Mouse (Mus musculus): ENCODE results near the gene Polr1e. TPM values are rescaled to one million over a fixed set of nuclear protein-coding genes. Genes with fewer than 3 reads are reported as not detected.
"Not testable (repeated sequence)": the region's sequence is repeated elsewhere in the genome, so short reads cannot be mapped to it uniquely, and the experiment has no call there.

The Polr1e gene
- polyA plus RNA-seq, 1 experiment from 2014 or later, result 43.6 TPM

GRCm38 (mm10) chr4:45073544-45073943 lies 55.2 kb downstream of the Polr1e start:
- Histone ChIP-seq H3K27me3 (ENCODE audit: control insufficient read depth, insufficient read depth, low read length) (no peaks in the 10 kb centered on the region), H3K9me3 (replicated peaks; ENCODE audit: control insufficient read depth, low read length) (no peaks in the 10 kb centered on the region), H3K36me3 (ENCODE audit: control insufficient read depth, insufficient read depth, low read length) (no peaks in the 10 kb centered on the region), H3K27ac (ENCODE audit: low read depth, low read length) (no peak overlapping the region), H3K4me1 (ENCODE audit: control insufficient read depth, insufficient read depth, low read length) (no peaks in the 10 kb centered on the region), H3K4me2 (no peak overlapping the region), H3K4me3 (ENCODE audit: low read depth, low read length) (no peak overlapping the region), H3K9ac (ENCODE audit: low read depth, low read length) (no peak overlapping the region)
- 59% methylated on average over 6 of the region's 6 CpGs for WGBS (ENCODE audit: insufficient replicate concordance)
- no peak for ATAC-seq (replicated peaks; ENCODE audit: insufficient number of reproducible peaks, low FRiP score, low TSS enrichment)

DNA sequence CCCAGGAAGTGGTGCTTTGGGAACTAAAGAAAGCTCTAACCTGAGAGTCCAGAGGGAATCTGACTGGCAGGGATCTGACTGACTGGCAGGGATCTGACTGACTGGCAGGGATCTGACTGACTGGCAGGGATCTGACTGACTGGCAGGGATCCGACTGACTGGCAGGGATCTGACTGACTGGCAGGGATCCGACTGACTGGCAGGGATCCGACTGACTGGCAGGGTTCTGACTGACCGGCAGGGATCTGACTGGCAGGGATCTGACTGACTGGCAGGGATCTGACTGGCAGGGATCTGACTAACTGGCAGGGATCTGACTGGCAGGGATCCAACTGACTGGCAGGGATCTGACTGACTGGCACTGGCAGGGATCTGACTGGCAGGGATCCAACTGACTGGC lies 62.7 kb downstream of the Polr1e start:
- 83% methylated on average over 4 of the region's 4 CpGs for WGBS (ENCODE audit: insufficient replicate concordance)
- not testable (repeated sequence) for H3K4me2 ChIP-seq; H3K4me3 ChIP-seq (ENCODE audit: low read depth, low read length); H3K27me3 ChIP-seq (ENCODE audit: control insufficient read depth, insufficient read depth, low read length); H3K4me1 ChIP-seq (ENCODE audit: control insufficient read depth, insufficient read depth, low read length); H3K9ac ChIP-seq (ENCODE audit: low read depth, low read length); H3K27ac ChIP-seq (ENCODE audit: low read depth, low read length); H3K36me3 ChIP-seq (ENCODE audit: control insufficient read depth, insufficient read depth, low read length); ATAC-seq (replicated peaks; ENCODE audit: insufficient number of reproducible peaks, low FRiP score, low TSS enrichment); H3K9me3 ChIP-seq (replicated peaks; ENCODE audit: control insufficient read depth, low read length)

GRCm38 (mm10) chr4:45082951-45083350 lies 64.6 kb downstream of the Polr1e start:
- peaks cover 6% of the 10 kb centered on the region for H3K4me1 ChIP-seq (ENCODE audit: control insufficient read depth, insufficient read depth, low read length)
- no peaks in the 10 kb centered on the region for H3K27me3 ChIP-seq (ENCODE audit: control insufficient read depth, insufficient read depth, low read length)
- 0 out of 2 replicates have a peak overlapping the region, but pooled peaks have one; percentile 7 for H3K27ac ChIP-seq (ENCODE audit: low read depth, low read length)
- no peaks in the 10 kb centered on the region for H3K9me3 ChIP-seq (replicated peaks; ENCODE audit: control insufficient read depth, low read length)
- H3K36me3 ChIP-seq (ENCODE audit: control insufficient read depth, insufficient read depth, low read length), result no peaks in the 10 kb centered on the region
- ATAC-seq (replicated peaks; ENCODE audit: insufficient number of reproducible peaks, low FRiP score, low TSS enrichment), result no peak
- peak overlapping the region; percentile 89 for H3K4me2 ChIP-seq
- peak overlapping the region; percentile 15; the same call in 1 of the 2 replicates for H3K4me3 ChIP-seq (ENCODE audit: low read depth, low read length)
- 71% methylated on average over 9 of the region's 9 CpGs for WGBS (ENCODE audit: insufficient replicate concordance)
- H3K9ac ChIP-seq (ENCODE audit: low read depth, low read length), result no peak overlapping the region

- peak overlapping the region; percentile 95 for H3K9ac ChIP-seq (ENCODE audit: low read depth, low read length)
- WGBS (ENCODE audit: insufficient replicate concordance), result under 1% methylated on average over 8 of the region's 8 CpGs
- peaks cover 6% of the 10 kb centered on the region for H3K4me1 ChIP-seq (ENCODE audit: control insufficient read depth, insufficient read depth, low read length)
- peak overlapping the region; percentile 89 for H3K4me2 ChIP-seq
- no peaks in the 10 kb centered on the region for H3K36me3 ChIP-seq (ENCODE audit: control insufficient read depth, insufficient read depth, low read length)
- H3K4me3 ChIP-seq (ENCODE audit: low read depth, low read length), result peak overlapping the region; percentile 94
- no peaks in the 10 kb centered on the region for H3K27me3 ChIP-seq (ENCODE audit: control insufficient read depth, insufficient read depth, low read length)
- no peak overlapping the region for H3K27ac ChIP-seq (ENCODE audit: low read depth, low read length)
- no peaks in the 10 kb centered on the region for H3K9me3 ChIP-seq (replicated peaks; ENCODE audit: control insufficient read depth, low read length)
- no peak for ATAC-seq (replicated peaks; ENCODE audit: insufficient number of reproducible peaks, low FRiP score, low TSS enrichment)
Observed at GRCm38 (mm10) chr4:45083487-45083886, 65.1 kb downstream of the Polr1e start.

GRCm38 (mm10) chr4:45084021-45084894 lies 65.9 kb downstream of the Polr1e start, which contains the start of gene Fbxo10:
TSS of gene Fbxo10 (minus strand) at chr4:45084604.
- peak within 1 kb of the TSS; percentile 94 for H3K4me3 ChIP-seq (ENCODE audit: low read depth, low read length)
- no peaks in the 10 kb centered on the region for H3K27me3 ChIP-seq (ENCODE audit: control insufficient read depth, insufficient read depth, low read length)
- ATAC-seq (replicated peaks; ENCODE audit: insufficient number of reproducible peaks, low FRiP score, low TSS enrichment), result peak; percentile 94
- under 1% methylated on average over 71 of the region's 77 CpGs for WGBS (ENCODE audit: insufficient replicate concordance)
- H3K9ac ChIP-seq (ENCODE audit: low read depth, low read length), result peak within 1 kb of the TSS; percentile 95
- H3K27ac ChIP-seq (ENCODE audit: low read depth, low read length), result peak within 1 kb of the TSS; percentile 88
- peaks cover 6% of the 10 kb centered on the region for H3K4me1 ChIP-seq (ENCODE audit: control insufficient read depth, insufficient read depth, low read length)
- no peaks in the 10 kb centered on the region for H3K36me3 ChIP-seq (ENCODE audit: control insufficient read depth, insufficient read depth, low read length)
- peak within 1 kb of the TSS; percentile 89 for H3K4me2 ChIP-seq
- H3K9me3 ChIP-seq (replicated peaks; ENCODE audit: control insufficient read depth, low read length), result no peaks in the 10 kb centered on the region

DNA sequence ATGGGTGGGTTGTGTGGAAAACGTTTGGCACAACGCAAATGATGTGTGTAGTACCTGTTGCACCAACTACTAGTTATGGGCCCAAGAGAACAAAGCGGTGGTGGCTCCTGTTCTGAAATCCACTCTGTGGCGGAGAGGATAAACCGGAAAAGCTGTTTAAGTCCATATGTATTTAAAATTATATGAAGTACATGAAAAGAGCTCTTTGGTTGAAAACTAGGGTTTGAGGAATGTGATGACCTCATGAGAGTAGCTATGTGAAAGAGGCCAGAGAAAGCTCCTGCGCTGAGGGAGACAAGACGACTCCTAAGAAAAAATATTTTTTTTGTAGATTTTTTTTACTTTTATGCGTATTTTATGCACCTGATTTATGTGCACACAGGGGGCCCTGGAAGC lies 66.5 kb downstream of the Polr1e start:
- H3K4me1 ChIP-seq (ENCODE audit: control insufficient read depth, insufficient read depth, low read length), result peaks cover 6% of the 10 kb centered on the region
- peak overlapping the region; percentile 89 for H3K4me2 ChIP-seq
- no peaks in the 10 kb centered on the region for H3K36me3 ChIP-seq (ENCODE audit: control insufficient read depth, insufficient read depth, low read length)
- no peaks in the 10 kb centered on the region for H3K27me3 ChIP-seq (ENCODE audit: control insufficient read depth, insufficient read depth, low read length)
- H3K9me3 ChIP-seq (replicated peaks; ENCODE audit: control insufficient read depth, low read length), result no peaks in the 10 kb centered on the region
- WGBS (ENCODE audit: insufficient replicate concordance), result 48% methylated on average over 8 of the region's 8 CpGs
- H3K27ac ChIP-seq (ENCODE audit: low read depth, low read length), result peak overlapping the region; percentile 61
- H3K4me3 ChIP-seq (ENCODE audit: low read depth, low read length), result peak overlapping the region; percentile 94
- peak overlapping the region; percentile 58; the same call in 1 of the 2 replicates for H3K9ac ChIP-seq (ENCODE audit: low read depth, low read length)
- no peak for ATAC-seq (replicated peaks; ENCODE audit: insufficient number of reproducible peaks, low FRiP score, low TSS enrichment)

Other genes with a start within 250 kb of the Polr1e start
- 84.3 and 87.9 TPM in 2 replicates for gene Grhpr, start 37.2 kb upstream of the Polr1e start, polyA plus RNA-seq (2014; fragmentation: Nextera tagmentation; extraction: Ambion mirVana)
- 16.3 and 17.3 TPM in 2 replicates for gene Zbtb5, start 6.2 kb upstream of the Polr1e start, polyA plus RNA-seq (2014; fragmentation: Nextera tagmentation; extraction: Ambion mirVana)
- gene Fbxo10, start 66.0 kb downstream of the Polr1e start, polyA plus RNA-seq (2014; fragmentation: Nextera tagmentation; extraction: Ambion mirVana), result 6.4 and 9.2 TPM in 2 replicates
- 222 TPM in 2 replicates for gene Tomm5, start 89.5 kb downstream of the Polr1e start, polyA plus RNA-seq (2014; fragmentation: Nextera tagmentation; extraction: Ambion mirVana)
- gene Frmpd1, start 166.3 kb downstream of the Polr1e start, polyA plus RNA-seq (2014; fragmentation: Nextera tagmentation; extraction: Ambion mirVana), result 3.3 and 3.6 TPM in 2 replicates